Mouse (Mus musculus) midbrain, postnatal 0 days (tissue): Measurements from ENCODE around the gene Bcar3. TPM values are rescaled to one million over a fixed set of nuclear protein-coding genes. Genes with fewer than 3 reads are reported as not detected.

Experiments used
- ATAC-seq: fragments of 200-750 bp; cut with Nextera tagmentation; 2 replicates; pipeline ENCODE4 v1.8.0; 2017; ENCODE audit warnings: moderate number of reproducible peaks, mild to moderate bottlenecking, moderate TSS enrichment, moderate library complexity; ENCODE audit not compliant: low FRiP score
- DNase-seq: peaks from one replicate; pipeline ENCODE4 v3.0.0-alpha.2; 2015; ENCODE audit warnings: low spot score
- H3K27ac ChIP-seq: fragments of 300-500 bp; sonication (generic); 2 replicates; pipeline ENCODE4 v1.5.1; 2014; ENCODE audit warnings: low read depth, mild to moderate bottlenecking, low read length, mixed read lengths
- H3K27me3 ChIP-seq: fragments of 300-500 bp; sonication (generic); 2 replicates; pipeline ENCODE4 v1.6.1; 2014; ENCODE audit warnings: low read length, control low read depth, mixed read lengths; ENCODE audit not compliant: insufficient read depth
- H3K36me3 ChIP-seq: fragments of 300-500 bp; sonication (generic); 2 replicates; pipeline ENCODE4 v1.6.1; 2014; ENCODE audit warnings: low read length, control low read depth, mixed read lengths; ENCODE audit not compliant: insufficient read depth
- H3K4me1 ChIP-seq: fragments of 300-500 bp; sonication (generic); 2 replicates; pipeline ENCODE4 v1.6.1; 2014; ENCODE audit warnings: mild to moderate bottlenecking, control low read depth, antibody characterized with exemption, low read length, mixed read lengths; ENCODE audit not compliant: insufficient read depth
- H3K4me2 ChIP-seq: fragments of 300-500 bp; sonication (generic); 2 replicates; pipeline ENCODE4 v1.6.1; 2014; ENCODE audit warnings: low read depth, mild to moderate bottlenecking, low read length, mixed read lengths; ENCODE audit not compliant: poor library complexity, severe bottlenecking
- H3K4me3 ChIP-seq: fragments of 300-500 bp; sonication (generic); 2 replicates; pipeline ENCODE4 v1.5.1; 2014; ENCODE audit warnings: low read depth, mild to moderate bottlenecking, low read length, moderate library complexity
- H3K9ac ChIP-seq: fragments of 300-500 bp; sonication (generic); replicated peaks from 2 replicates; pipeline ENCODE4 v1.6.1; 2014; ENCODE audit warnings: mild to moderate bottlenecking, low read length, moderate library complexity, mixed read lengths; ENCODE audit not compliant: poor library complexity, severe bottlenecking
- H3K9me3 ChIP-seq: fragments of 300-500 bp; sonication (generic); 2 replicates; pipeline ENCODE4 v1.6.1; 2016; ENCODE audit warnings: low read length, control low read depth
- CTCF ChIP-seq: IDR thresholded peaks from 2 replicates; pipeline ENCODE4 v1.5.1; 2016; ENCODE audit warnings: antibody characterized with exemption, mild to moderate bottlenecking
- WGBS: fragments of 180-500 bp; shearing (Covaris S2); extraction: QIAGEN DNeasy Blood & Tissue Kit; methylation state at CpG from one replicate; pipeline ENCODE4 v1.1.7; 2014; 5-methylcytosine and 5-hydroxymethylcytosine counted together
- polyA plus RNA-seq: library from polyadenylated mRNA; unstranded; fragments of >200 nt; fragmentation: Nextera tagmentation; extraction: Ambion mirVana; gene quantifications from 2 replicates; pipeline ENCODE4 v1.2.1, GENCODE M21; 2015
- total RNA-seq: library from RNA; depleted of rRNA; stranded (reverse); fragments of >200 nt; gene quantifications from 2 replicates; pipeline ENCODE4 v1.2.3, GENCODE M21; 2014

Bcar3 gene
- total and polyA plus RNA-seq, 2 experiments from 2014 or later: 6.0 to 27.2 TPM

DNA sequence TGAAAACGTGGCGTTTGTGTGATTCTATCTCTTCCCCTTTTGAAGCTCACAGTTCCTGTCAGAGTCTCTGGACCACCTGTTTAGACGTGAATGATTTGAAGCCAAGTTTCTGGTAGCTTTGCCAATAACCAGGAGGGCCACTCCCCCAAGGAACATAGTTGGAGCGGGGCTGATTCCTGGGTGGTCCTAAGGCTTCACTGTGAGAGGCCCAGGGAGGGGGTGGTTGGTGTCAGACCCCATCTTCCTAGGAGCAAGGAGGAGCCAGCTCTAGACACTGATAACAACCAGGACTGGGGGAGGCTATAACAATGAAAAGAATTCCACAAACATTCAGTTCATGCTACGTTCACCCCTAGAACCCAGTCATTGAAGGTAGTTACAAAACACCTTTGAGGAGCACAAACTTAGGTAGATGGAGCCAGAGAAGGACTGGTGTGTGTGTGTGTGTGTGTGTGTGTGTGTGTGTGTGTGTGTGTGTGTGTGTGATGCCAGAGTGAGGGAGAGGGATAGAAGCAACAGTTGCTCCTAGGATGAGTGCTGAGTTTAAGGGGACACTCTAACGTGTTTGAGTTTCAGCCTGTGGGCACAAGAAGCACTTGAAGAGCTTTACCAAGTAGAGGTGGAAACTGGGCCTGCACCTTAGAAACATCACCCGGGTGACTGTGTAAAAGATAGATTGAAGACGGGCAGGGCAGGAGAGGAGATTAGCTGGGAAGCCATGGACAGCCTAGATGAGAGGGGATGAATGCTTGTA is 111.4 kb downstream of the Bcar3 start:
- no peak for TF ChIP-seq CTCF
- H3K9ac ChIP-seq: no peak overlapping the region
- H3K4me3 ChIP-seq: no peak overlapping the region
- no peak overlapping the region for H3K4me2 ChIP-seq
- no peaks in the 10 kb centered on the region for H3K9me3 ChIP-seq
- H3K36me3 ChIP-seq: no peaks in the 10 kb centered on the region
- H3K27me3 ChIP-seq: no peaks in the 10 kb centered on the region
- no peaks in the 10 kb centered on the region for H3K4me1 ChIP-seq
- DNase-seq (no peak), ATAC-seq (no peak)
- 77% methylated on average over 8 of the region's 8 CpGs for WGBS
- no peak overlapping the region for H3K27ac ChIP-seq

GRCm38 (mm10) chr3:122406416-122406815 is 112.5 kb downstream of the Bcar3 start:
- no peaks in the 10 kb centered on the region for H3K9me3 ChIP-seq
- ATAC-seq: no peak
- no peak overlapping the region for H3K4me3 ChIP-seq
- no peak overlapping the region for H3K9ac ChIP-seq
- DNase-seq: no peak
- no peak for TF ChIP-seq CTCF
- no peak overlapping the region for H3K27ac ChIP-seq
- H3K4me2 ChIP-seq: no peak overlapping the region
- H3K27me3 ChIP-seq: no peaks in the 10 kb centered on the region
- H3K4me1 ChIP-seq: no peaks in the 10 kb centered on the region
- 59% methylated on average over 8 of the region's 8 CpGs for WGBS
- no peaks in the 10 kb centered on the region for H3K36me3 ChIP-seq

DNA sequence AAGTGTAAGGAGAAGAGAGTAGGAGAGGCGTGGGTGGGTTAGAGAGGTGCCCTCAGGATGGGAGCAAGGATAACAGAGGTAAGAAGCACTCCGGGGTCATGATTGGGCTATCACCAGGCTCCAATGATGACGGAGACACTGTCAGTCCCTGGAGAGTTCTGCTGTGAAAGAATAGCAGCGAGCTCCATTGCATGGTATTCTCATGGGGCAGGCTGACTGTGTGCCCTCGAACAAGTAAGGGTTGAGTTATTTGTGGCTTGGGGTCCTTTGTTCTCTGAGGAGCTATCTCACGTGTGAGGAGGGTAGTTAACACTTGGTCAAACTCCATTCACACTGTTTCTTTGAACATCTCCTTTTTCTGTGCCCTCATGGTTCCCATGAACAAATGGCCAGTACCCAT is 113.8 kb downstream of the Bcar3 start:
- Histone ChIP-seq H3K4me3 (no peak overlapping the region), H3K27ac (no peak overlapping the region), H3K9me3 (no peaks in the 10 kb centered on the region), H3K27me3 (no peaks in the 10 kb centered on the region), H3K4me2 (no peak overlapping the region), H3K9ac (no peak overlapping the region), H3K36me3 (no peaks in the 10 kb centered on the region), H3K4me1 (no peaks in the 10 kb centered on the region)
- no peak for ATAC-seq
- DNase-seq: no peak
- TF ChIP-seq CTCF: no peak
- WGBS: 90% methylated on average over 6 of the region's 6 CpGs

- H3K27me3 ChIP-seq: no peaks in the 10 kb centered on the region
- ATAC-seq: no peak
- DNase-seq: no peak
- no peak overlapping the region for H3K4me3 ChIP-seq
- H3K9ac ChIP-seq: no peak overlapping the region
- H3K36me3 ChIP-seq: no peaks in the 10 kb centered on the region
- no peak overlapping the region for H3K4me2 ChIP-seq
- H3K27ac ChIP-seq: no peak overlapping the region
- no peak for TF ChIP-seq CTCF
- no peaks in the 10 kb centered on the region for H3K4me1 ChIP-seq
- 84% methylated on average over 15 of the region's 15 CpGs for WGBS
- no peaks in the 10 kb centered on the region for H3K9me3 ChIP-seq
These were observed 114.9 kb downstream of the Bcar3 start for GRCm38 (mm10) chr3:122408798-122409311.

GRCm38 (mm10) chr3:122411590-122411989 is 117.7 kb downstream of the Bcar3 start:
- no peak overlapping the region for H3K4me2 ChIP-seq
- ATAC-seq (no peak), DNase-seq (no peak)
- H3K27me3 ChIP-seq: no peaks in the 10 kb centered on the region
- no peak overlapping the region for H3K27ac ChIP-seq
- no peak overlapping the region for H3K9ac ChIP-seq
- no peaks in the 10 kb centered on the region for H3K36me3 ChIP-seq
- H3K4me3 ChIP-seq: no peak overlapping the region
- no peaks in the 10 kb centered on the region for H3K9me3 ChIP-seq
- TF ChIP-seq CTCF: no peak
- H3K4me1 ChIP-seq: no peaks in the 10 kb centered on the region
- WGBS: 96% methylated on average over 2 of the region's 2 CpGs

DNA sequence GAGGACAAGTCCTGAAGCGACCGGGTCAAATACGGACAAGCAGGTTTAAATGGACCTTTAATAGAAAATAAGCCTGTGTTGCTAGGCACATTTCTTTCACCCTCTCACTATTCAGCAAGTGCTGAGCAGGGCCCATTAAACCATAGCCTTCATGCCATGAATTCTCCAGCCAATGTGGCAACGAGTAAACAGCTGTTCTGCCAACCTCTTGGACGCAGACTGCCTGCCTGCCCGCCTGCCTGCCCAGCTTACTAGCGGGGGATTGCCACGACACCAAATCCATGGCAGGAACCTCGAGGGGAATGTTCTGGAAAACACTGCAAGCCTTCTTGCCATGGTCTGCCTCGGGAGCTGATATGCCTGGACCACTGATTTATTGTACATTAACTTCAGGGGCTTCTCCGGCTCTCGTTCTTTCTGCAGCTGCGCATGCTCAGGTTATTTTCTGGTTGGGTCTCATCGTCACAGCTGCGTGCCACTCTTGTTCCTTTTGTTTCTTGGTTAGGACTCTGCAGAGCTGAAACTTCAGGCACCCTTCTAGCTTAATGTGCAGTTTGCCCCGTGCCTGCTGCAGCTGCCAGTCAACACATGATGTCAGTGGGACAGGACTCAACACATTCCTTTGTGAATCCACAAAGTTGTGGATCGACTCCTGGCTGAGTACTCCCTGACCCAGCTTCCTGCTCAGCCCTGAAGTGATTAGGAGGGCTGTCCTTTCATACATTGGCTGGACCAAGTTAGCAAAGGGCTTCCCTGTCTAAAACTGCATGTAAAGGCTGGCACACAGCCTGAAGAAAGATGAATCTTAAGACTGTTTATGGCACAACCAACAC is 120.0 kb downstream of the Bcar3 start:
- Histone ChIP-seq H3K27ac (no peak overlapping the region), H3K4me3 (0 out of 2 replicates have a peak overlapping the region, but pooled peaks have one; percentile 3), H3K4me1 (no peaks in the 10 kb centered on the region), H3K9me3 (no peaks in the 10 kb centered on the region), H3K9ac (no peak overlapping the region), H3K36me3 (no peaks in the 10 kb centered on the region), H3K27me3 (no peaks in the 10 kb centered on the region), H3K4me2 (peak overlapping the region; percentile 28)
- DNase-seq (peak; percentile 47), ATAC-seq (peak; percentile 56; the same call in 1 of the 2 replicates)
- TF ChIP-seq CTCF: no peak
- WGBS: 31% methylated on average over 17 of the region's 17 CpGs
